Mouse (Mus musculus) E14TG2a.4 (cell line): ENCODE measurements around the gene Ankrd28.

Source experiments
- H3K27me3 ChIP-seq: 2 replicates; pipeline ENCODE4 v1.6.1; 2014; ENCODE audit warnings: low read length, control low read depth; ENCODE audit not compliant: insufficient read depth
- H3K36me3 ChIP-seq: 2 replicates; pipeline ENCODE4 v1.6.1; 2014; ENCODE audit warnings: low read length, control low read depth; ENCODE audit not compliant: insufficient read depth
- H3K4me1 ChIP-seq: replicated peaks from 2 replicates; pipeline ENCODE4 v1.6.1; 2014; ENCODE audit warnings: low read depth, low read length, control low read depth
- H3K4me3 ChIP-seq: replicated peaks from 2 replicates; pipeline ENCODE4 v1.5.1; 2014; ENCODE audit warnings: mild to moderate bottlenecking, low read length
- H3K9me3 ChIP-seq: 2 replicates; pipeline ENCODE4 v1.6.1; 2014; ENCODE audit warnings: low read length, control low read depth
- CTCF ChIP-seq: conservative IDR thresholded peaks from 2 replicates; pipeline ENCODE4 v1.5.1; 2014; ENCODE audit warnings: low read length
- NANOG ChIP-seq: IDR thresholded peaks from 2 replicates; pipeline ENCODE4 v1.6.1; 2014; ENCODE audit warnings: borderline replicate concordance, low read length, mixed read lengths
- POU5F1 ChIP-seq: IDR thresholded peaks from 2 replicates; pipeline ENCODE4 v1.6.1; 2014; ENCODE audit warnings: low read length, borderline replicate concordance

Ankrd28 gene

DNA sequence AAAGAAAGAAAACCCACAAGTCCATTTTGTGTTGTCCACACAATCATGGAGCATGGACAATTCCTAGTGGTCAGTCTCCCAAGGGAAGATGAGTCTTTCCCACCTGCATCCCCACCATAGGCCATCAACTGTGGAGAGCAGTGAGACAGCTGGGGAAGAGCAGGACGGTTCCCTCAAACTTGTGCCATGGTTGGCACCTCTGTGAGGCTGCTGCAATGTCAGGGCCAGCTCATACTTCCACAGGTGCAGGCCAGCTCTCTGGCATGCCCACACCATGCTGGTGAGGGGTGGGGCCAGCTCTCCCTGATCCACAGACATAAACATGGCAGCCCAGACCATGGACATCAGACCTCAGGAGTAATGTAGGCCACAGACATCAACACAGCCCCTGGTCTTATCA lies 144.2 kb downstream of the Ankrd28 start:
- TF ChIP-seq POU5F1 = no peak
- TF ChIP-seq NANOG = no peak
- no peak for TF ChIP-seq CTCF
- Histone ChIP-seq H3K4me1 (0 out of 2 replicates have a peak, but pooled peaks cover 2% of the 10 kb centered on the region), H3K27me3 (no peaks in the 10 kb centered on the region), H3K4me3 (no peak overlapping the region), H3K36me3 (no peaks in the 10 kb centered on the region), H3K9me3 (no peaks in the 10 kb centered on the region)

DNA sequence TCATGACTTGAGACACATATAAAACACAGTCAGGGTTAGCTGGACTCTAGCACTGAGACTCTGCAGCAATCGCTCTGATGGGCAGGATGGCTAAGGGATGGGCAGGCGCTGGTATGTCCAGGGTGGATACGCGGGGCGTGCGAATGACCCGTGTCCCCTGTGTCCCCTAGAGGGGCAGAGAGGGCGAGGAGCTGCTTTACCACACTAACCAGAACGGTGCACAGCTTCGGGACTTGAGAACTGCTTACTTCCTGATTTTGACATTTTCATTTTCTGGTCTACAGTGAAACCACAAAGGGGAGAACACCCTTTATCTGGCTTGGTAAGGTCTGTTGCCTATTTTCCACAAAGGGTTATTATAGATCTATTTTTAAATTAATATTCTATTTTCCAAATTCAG lies 144.8 kb downstream of the Ankrd28 start:
- Histone ChIP-seq H3K27me3 (peaks cover 3% of the 10 kb centered on the region; the same call in 1 of the 2 replicates), H3K4me3 (no peak overlapping the region), H3K36me3 (no peaks in the 10 kb centered on the region), H3K4me1 (0 out of 2 replicates have a peak, but pooled peaks cover 2% of the 10 kb centered on the region), H3K9me3 (no peaks in the 10 kb centered on the region)
- TF ChIP-seq CTCF (no peak), NANOG (no peak), POU5F1 (no peak)

DNA sequence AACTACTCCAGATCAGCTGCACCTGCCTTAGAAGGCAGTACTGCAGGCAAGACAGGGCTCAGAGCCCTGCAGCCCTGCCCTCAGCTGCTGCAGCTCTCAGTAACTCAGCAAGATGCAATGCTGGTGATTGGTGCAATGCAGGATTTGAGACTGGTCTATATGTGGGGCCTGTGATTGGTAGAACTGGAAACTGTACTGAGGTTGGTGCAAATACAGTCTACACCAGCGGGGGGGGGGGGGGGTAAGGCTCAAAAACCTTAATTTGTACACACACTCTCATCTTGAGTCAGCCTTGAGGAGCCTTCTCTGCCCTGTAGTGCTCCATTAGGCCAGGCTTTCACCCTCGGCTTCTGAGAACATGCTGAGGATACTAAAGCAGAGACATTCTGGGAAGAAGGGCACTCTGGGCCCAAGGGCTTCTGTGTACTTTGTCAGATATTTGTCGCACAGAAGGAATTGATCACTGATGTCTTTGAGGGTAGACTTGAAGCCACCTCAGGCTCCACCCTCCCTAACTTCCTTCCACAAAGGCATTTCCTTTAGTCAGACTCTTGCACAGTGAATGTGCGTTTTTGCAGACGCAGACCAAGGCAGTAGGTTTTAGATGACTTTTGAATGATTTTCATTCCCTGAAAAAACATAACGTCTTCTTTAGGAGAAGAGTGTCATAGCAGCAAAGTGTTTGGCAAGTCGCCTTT lies 146.0 kb downstream of the Ankrd28 start:
- Histone ChIP-seq H3K27me3 (peaks cover 6% of the 10 kb centered on the region; the same call in 1 of the 2 replicates), H3K4me1 (0 out of 2 replicates have a peak, but pooled peaks cover 2% of the 10 kb centered on the region), H3K36me3 (no peaks in the 10 kb centered on the region), H3K9me3 (no peaks in the 10 kb centered on the region), H3K4me3 (no peak overlapping the region)
- no peak for TF ChIP-seq CTCF
- no peak for TF ChIP-seq NANOG
- TF ChIP-seq POU5F1 = no peak

DNA sequence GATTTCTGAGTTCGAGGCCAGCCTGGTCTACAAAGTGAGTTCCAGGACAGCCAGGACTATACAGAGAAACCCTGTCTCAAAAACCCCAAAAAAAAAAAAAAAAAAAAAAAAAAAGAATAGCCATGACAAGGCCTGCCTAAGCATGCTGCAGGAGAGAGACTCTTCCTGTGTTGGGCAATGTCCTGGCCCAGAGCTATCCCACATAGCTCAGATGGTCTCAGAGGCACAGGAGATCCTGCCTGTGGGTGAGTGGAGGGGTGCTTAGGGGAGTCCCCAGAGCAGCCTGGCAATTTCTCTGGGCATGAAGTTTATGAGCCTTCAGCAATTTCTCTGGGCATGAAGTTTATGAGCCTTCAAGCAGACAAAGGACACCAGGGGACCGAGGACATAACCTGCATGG lies 146.8 kb downstream of the Ankrd28 start:
- TF ChIP-seq CTCF (no peak), NANOG (no peak), POU5F1 (no peak)
- Histone ChIP-seq H3K9me3 (no peaks in the 10 kb centered on the region), H3K4me1 (0 out of 2 replicates have a peak, but pooled peaks cover 2% of the 10 kb centered on the region)

DNA sequence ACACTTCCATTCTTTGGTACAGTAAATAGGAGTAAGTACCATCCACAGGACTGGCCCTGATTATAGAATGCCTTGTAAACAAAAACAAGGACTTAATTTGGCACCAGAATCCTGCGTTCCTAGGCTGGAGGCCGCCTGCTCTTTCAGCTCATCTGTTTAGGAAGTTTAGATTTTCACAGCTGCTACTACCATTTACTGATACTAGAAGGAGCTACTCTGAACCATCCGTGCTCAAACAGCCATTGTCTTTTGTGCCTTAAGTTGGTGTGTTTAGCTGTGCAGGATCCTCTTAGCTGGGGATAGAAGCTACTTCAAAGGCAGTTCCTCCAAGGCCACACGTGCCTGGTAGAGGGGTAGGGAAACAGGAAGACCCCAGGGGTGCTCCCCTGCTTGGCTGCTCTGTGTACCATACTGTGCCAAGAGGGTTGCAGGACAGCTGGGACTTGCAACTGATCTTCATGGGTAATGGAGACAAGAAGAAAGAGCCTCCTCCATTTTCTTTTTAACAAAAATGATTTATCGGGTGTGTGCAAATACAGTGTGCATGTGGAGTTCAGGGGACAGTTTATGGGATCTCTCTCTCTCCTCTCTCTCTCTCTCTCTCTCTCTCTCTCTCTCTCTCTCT lies 148.4 kb downstream of the Ankrd28 start:
- Histone ChIP-seq H3K4me3 (no peak overlapping the region), H3K27me3 (peaks cover 6% of the 10 kb centered on the region; the same call in 1 of the 2 replicates), H3K36me3 (no peaks in the 10 kb centered on the region), H3K4me1 (no peaks in the 10 kb centered on the region), H3K9me3 (no peaks in the 10 kb centered on the region)
- TF ChIP-seq POU5F1 (no peak), CTCF (no peak), NANOG (no peak)

More for the DNA sequence above, 146.8 kb downstream of the Ankrd28 start:
- H3K27me3 ChIP-seq = peaks cover 6% of the 10 kb centered on the region; the same call in 1 of the 2 replicates
- no peaks in the 10 kb centered on the region for H3K36me3 ChIP-seq
- no peak overlapping the region for H3K4me3 ChIP-seq

DNA sequence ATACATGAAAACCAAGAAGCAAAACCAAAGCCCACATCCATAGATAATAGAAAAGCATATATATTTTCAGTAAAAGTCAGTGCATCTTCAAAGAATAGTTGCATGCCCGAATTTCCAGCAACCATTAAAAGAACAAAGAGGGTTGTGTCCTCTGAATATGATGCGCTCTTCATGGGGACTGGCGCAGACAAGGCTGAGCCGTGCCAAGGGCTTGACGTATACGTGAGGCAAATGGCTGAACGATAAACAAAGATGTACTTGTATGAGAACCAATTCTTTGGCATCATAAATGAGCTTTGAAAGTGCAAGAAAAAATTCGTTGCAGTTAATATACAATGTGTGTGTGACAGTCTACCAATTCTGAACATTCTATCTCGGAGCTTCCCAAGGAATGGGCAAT lies 149.2 kb downstream of the Ankrd28 start:
- H3K9me3 ChIP-seq = no peaks in the 10 kb centered on the region
- no peak overlapping the region for H3K4me3 ChIP-seq
- no peaks in the 10 kb centered on the region for H3K4me1 ChIP-seq
- no peaks in the 10 kb centered on the region for H3K36me3 ChIP-seq
- H3K27me3 ChIP-seq = peaks cover 6% of the 10 kb centered on the region; the same call in 1 of the 2 replicates
- no peak for TF ChIP-seq CTCF
- TF ChIP-seq NANOG = no peak
- TF ChIP-seq POU5F1 = no peak

DNA sequence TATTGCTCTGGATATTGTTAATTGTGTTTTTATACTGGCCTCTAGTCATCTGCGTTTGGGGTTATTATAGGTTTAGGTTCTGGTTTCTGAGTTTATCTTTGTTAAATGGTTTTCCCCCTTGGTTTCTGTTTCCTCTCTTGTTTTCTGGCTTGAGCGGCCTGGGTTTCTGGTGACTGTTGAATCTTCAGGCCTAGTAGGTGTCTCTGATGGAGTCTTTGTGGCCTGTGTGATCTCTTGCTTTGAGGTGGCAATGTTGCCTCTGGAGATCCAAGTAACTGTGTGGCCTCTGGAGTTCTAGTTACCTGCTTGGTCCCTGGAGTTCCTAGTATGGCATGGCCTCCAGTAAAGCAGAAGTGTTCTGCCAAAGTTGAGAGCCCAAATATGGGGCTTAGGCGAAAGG lies 149.8 kb downstream of the Ankrd28 start:
- Histone ChIP-seq H3K4me3 (no peak overlapping the region), H3K4me1 (no peaks in the 10 kb centered on the region), H3K27me3 (peaks cover 6% of the 10 kb centered on the region; the same call in 1 of the 2 replicates), H3K36me3 (no peaks in the 10 kb centered on the region), H3K9me3 (no peaks in the 10 kb centered on the region)
- TF ChIP-seq CTCF (no peak), POU5F1 (no peak), NANOG (no peak)

DNA sequence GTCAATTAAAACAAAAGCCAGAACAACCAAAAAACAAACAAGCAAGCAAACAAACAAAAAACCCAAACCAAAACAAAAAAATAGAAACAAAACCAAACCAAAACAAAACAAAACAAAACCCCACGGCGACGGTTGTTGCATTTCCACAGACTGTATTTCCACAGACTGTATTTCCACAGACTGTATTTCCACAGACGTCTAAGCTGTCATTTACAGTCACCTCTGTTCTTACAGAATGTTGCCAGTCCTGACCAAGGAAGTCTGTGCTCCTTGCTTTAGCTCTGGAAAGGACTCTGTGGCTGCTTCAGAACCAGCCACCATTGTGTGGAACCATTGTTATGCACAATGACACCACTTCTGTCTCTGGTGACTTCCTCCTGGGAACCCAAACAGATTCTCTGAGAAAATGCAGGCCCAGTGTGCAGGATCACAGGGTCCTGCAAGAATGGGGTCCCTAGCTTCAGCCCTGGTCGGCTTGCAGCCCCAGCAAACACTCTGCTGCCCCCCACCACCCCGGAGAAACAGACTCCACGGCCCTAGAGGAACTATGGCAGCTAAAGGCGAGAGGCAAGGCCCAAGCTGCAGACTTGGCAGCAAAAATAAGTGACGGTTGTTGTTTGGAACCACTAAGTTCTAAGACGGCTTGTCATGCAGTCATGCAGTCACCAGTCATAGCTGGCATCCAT lies 158.7 kb downstream of the Ankrd28 start:
- Histone ChIP-seq H3K27me3 (no peaks in the 10 kb centered on the region; the same call in 1 of the 2 replicates), H3K36me3 (0 out of 2 replicates have a peak, but pooled peaks cover 2% of the 10 kb centered on the region), H3K4me3 (no peak overlapping the region), H3K4me1 (peaks cover 54% of the 10 kb centered on the region), H3K9me3 (no peaks in the 10 kb centered on the region)
- TF ChIP-seq POU5F1 (peak; percentile 98), CTCF (no peak)
